Mouse (Mus musculus): ENCODE measurements at regions not wholly inside any gene's neighbourhood (a gene's known extent, or its start where the extent isn't known, plus 50 kb on each side); places are given as distances from the start of the nearest gene placed in this dataset.

DNA sequence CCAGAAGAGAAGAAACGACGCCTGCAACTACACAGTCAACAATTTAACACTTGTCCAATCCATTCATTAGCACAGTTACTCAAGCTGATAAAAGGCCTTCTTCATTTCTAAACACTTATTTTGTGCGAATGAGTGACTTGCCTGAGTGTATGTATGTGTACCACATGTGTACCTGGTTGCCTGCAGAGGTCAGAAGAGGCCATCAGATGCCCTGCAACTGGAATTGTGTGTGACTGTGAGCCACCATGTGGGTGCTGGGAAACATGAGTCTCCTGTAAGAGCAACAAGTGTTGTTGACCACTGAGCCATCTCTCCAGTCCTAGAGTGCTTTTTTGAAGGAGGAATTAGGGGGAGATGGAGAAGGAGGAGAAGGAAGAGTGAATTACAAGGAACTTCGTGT, 90.2 kb upstream of the Foxq1 start:
- Histone ChIP-seq H3K27ac (no peak overlapping the region), H3K9ac (no peak overlapping the region), H3K4me3 (no peak overlapping the region), H3K4me2 (replicated peaks) (no peak overlapping the region), H3K27me3 (no peaks in the 10 kb centered on the region), H3K36me3 (no peaks in the 10 kb centered on the region), H3K9me3 (replicated peaks) (no peaks in the 10 kb centered on the region), H3K4me1 (no peaks in the 10 kb centered on the region)
- ATAC-seq (ENCODE audit: low FRiP score): no peak
- 85% methylated on average over 4 of the region's 4 CpGs for WGBS

DNA sequence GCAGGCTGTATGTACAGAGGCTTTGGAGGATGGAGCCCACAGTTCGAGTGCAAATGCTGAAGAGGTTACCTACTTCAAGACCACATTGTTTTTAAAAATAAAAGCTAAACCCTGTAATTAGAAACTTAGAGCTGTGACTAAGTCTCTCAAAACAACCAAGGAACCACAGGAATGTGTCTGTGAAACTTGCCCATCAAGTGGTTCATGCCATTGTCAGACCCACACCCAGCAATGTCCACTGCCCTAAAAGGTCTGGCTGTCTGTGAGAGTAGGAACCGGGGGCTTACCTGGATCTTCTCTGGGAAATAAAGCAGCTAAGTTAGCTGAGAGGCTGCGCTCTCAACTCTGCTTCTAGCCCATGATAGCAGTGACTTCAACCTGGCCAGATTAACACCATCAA, 87.8 kb upstream of the Foxq1 start:
- Histone ChIP-seq H3K4me2 (replicated peaks) (no peak overlapping the region), H3K9me3 (replicated peaks) (no peaks in the 10 kb centered on the region), H3K36me3 (no peaks in the 10 kb centered on the region), H3K4me3 (no peak overlapping the region), H3K27me3 (no peaks in the 10 kb centered on the region), H3K9ac (no peak overlapping the region), H3K27ac (no peak overlapping the region), H3K4me1 (no peaks in the 10 kb centered on the region)
- ATAC-seq (ENCODE audit: low FRiP score): no peak
- WGBS: 85% methylated on average over 3 of the region's 3 CpGs

DNA sequence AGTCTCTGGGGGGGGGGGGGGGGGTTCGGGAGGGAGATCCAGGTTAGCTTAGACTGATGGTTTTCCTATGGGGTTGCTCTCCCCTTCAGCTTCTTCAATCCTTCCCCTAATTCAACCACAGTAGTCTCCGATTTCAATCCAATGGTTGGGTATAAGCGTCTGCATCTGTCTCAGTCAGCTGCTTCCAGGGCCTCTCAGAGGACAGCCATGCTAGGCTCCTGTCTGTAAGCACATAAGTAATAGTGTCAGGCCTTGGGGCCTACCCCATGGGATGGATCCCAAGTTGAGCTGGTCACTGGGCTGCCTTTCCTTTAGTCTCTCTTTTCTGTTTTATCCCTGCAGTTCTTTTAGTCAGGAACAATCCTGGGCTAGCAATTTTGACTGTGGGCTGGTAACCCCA, 87.0 kb upstream of the Foxq1 start:
- no peak overlapping the region for H3K27ac ChIP-seq
- H3K9me3 ChIP-seq (replicated peaks): no peaks in the 10 kb centered on the region
- no peak overlapping the region for H3K4me3 ChIP-seq
- no peaks in the 10 kb centered on the region for H3K36me3 ChIP-seq
- no peaks in the 10 kb centered on the region for H3K27me3 ChIP-seq
- H3K4me1 ChIP-seq: no peaks in the 10 kb centered on the region
- no peak overlapping the region for H3K9ac ChIP-seq
- H3K4me2 ChIP-seq (replicated peaks): no peak overlapping the region
- no peak for ATAC-seq (ENCODE audit: low FRiP score)
- 71% methylated on average over 3 of the region's 3 CpGs for WGBS

DNA sequence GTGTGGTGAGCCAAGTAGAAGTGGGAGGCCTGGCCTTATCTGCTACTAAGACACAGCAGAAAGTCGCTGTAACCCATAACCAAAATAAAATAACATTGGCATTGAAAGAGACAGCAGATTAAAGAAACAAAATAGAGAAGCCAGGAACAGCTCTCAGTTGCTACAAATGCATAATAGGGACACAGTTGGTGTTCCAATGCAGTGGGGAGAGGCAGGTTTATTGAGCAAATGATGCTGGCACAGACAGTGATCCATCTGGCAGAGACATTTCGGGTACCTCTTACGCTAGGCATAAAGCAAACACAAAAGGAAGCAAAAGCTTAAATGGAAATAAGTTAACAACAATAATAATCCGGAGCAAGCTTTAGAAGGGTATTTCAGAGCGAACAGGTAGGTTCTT, 83.6 kb upstream of the Foxq1 start:
- H3K9me3 ChIP-seq (replicated peaks): no peaks in the 10 kb centered on the region
- no peak overlapping the region for H3K4me2 ChIP-seq (replicated peaks)
- no peak for ATAC-seq (ENCODE audit: low FRiP score)
- H3K9ac ChIP-seq: no peak overlapping the region
- no peaks in the 10 kb centered on the region for H3K36me3 ChIP-seq
- no peaks in the 10 kb centered on the region for H3K27me3 ChIP-seq
- H3K4me3 ChIP-seq: no peak overlapping the region
- no peak overlapping the region for H3K27ac ChIP-seq
- H3K4me1 ChIP-seq: no peaks in the 10 kb centered on the region
- WGBS: 81% methylated on average over 5 of the region's 5 CpGs

DNA sequence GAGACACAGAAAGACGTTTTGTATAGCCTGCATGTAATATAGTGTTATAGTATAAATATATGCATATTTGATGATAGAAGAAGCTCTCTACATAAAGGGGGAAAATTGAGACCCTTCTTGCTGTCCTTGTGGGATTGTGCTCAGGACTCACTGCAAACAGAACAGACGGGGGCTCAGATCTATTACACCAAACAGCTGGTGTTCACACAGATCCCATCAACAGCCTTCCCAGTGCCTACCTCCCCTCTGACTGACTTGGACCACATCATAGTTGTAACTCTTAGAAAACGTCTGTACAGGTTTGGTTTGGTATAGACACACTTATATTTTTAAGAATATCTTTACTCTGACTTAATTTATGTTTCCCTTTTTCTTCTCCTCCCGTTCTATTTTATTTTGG, 83.1 kb upstream of the Foxq1 start:
- H3K4me3 ChIP-seq: no peak overlapping the region
- no peak for ATAC-seq (ENCODE audit: low FRiP score)

DNA sequence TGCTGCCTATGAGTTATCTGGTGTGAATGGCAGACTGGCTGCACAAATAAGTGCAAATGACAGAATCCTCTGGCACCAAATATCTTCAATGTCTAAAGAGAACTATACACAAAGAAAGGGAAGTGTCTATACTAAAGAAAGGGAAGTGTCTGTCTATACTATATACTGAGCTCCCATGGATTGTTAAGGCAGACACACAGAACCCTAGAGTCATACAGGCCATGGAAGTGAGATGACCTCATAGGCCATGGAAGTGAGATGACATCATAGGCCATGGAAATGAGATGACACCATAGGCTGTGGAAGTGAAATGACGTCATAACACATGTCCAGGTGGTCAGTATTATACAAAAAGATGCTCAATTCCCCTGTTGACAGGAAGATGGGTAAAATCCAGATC, 82.7 kb upstream of the Foxq1 start:
- ATAC-seq (ENCODE audit: low FRiP score): no peak
- no peak overlapping the region for H3K4me2 ChIP-seq (replicated peaks)
- WGBS: 92% methylated on average over 1 of the region's 1 CpGs
- no peaks in the 10 kb centered on the region for H3K4me1 ChIP-seq
- no peaks in the 10 kb centered on the region for H3K9me3 ChIP-seq (replicated peaks)
- H3K9ac ChIP-seq: no peak overlapping the region
- no peak overlapping the region for H3K27ac ChIP-seq
- no peak overlapping the region for H3K4me3 ChIP-seq
- H3K36me3 ChIP-seq: no peaks in the 10 kb centered on the region
- no peaks in the 10 kb centered on the region for H3K27me3 ChIP-seq

More for the DNA sequence above, 83.1 kb upstream of the Foxq1 start:
- WGBS: 68% methylated on average over 4 of the region's 4 CpGs
- Histone ChIP-seq H3K36me3 (no peaks in the 10 kb centered on the region), H3K4me2 (replicated peaks) (no peak overlapping the region), H3K9me3 (replicated peaks) (no peaks in the 10 kb centered on the region), H3K27ac (no peak overlapping the region), H3K27me3 (no peaks in the 10 kb centered on the region), H3K4me1 (no peaks in the 10 kb centered on the region), H3K9ac (no peak overlapping the region)

DNA sequence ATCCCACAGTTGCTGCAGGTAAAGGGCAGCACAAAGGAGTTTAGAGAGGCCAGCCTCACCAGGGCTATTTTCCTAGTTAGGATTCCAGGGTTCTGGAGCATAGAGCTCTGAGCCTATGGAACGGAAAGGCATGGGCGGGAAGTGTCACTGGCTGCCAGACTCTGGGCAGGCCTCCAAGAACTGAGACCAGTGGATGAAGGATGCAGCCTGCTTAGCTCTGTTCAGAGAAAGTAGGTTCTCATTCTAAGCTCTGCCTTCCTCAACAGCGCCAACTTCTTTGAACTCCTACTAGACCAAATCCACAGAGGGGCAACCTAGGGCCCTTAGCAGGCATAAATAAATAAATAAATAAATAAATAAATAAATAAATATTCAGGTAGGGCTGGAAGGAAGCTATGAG, 80.1 kb upstream of the Foxq1 start:
- no peaks in the 10 kb centered on the region for H3K36me3 ChIP-seq
- no peak overlapping the region for H3K27ac ChIP-seq
- ATAC-seq (ENCODE audit: low FRiP score): no peak
- H3K4me2 ChIP-seq (replicated peaks): no peak overlapping the region
- 83% methylated on average over 3 of the region's 3 CpGs for WGBS
- H3K27me3 ChIP-seq: no peaks in the 10 kb centered on the region
- H3K9me3 ChIP-seq (replicated peaks): no peaks in the 10 kb centered on the region
- H3K4me1 ChIP-seq: no peaks in the 10 kb centered on the region
- no peak overlapping the region for H3K9ac ChIP-seq
- H3K4me3 ChIP-seq: no peak overlapping the region

DNA sequence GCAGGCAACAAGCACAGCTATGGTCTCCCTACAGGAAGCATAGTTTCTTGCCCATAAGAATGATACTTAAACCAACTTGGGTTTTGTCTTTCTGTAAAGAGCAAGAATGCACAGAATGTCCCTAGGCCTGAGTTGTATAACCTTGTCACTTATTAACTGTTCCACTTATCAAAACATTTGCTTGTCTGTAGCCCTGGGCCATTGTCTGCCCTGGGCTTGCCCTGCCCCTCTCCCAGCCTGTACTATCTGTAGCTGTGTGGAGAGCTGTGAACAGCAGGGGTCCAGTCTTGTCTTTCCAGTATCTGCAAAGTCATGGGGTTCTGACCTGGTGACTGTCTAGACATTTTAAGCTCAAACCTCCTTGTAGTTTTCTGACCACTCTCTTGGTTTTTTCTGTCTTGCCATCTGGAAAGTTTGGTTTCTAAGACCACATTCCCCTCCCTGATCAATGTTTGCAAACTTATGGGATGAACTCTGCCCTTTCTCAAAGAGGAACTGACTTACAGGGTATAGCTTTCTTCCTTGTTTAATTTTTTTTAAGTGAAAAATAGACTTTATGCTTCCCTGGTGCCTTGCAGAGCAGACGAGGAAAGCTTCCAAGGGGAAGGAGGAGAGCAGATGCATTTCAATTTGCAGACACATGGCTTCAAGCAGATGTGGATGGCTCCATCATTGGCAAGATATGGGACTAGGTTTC, 78.6 kb upstream of the Foxq1 start:
- no peak for ATAC-seq (ENCODE audit: low FRiP score)
- Histone ChIP-seq H3K9me3 (replicated peaks) (no peaks in the 10 kb centered on the region), H3K27me3 (no peaks in the 10 kb centered on the region), H3K27ac (no peak overlapping the region), H3K9ac (no peak overlapping the region), H3K4me2 (replicated peaks) (no peak overlapping the region), H3K4me3 (no peak overlapping the region), H3K4me1 (no peaks in the 10 kb centered on the region), H3K36me3 (no peaks in the 10 kb centered on the region)
- 63% methylated on average over 1 of the region's 1 CpGs for WGBS

DNA sequence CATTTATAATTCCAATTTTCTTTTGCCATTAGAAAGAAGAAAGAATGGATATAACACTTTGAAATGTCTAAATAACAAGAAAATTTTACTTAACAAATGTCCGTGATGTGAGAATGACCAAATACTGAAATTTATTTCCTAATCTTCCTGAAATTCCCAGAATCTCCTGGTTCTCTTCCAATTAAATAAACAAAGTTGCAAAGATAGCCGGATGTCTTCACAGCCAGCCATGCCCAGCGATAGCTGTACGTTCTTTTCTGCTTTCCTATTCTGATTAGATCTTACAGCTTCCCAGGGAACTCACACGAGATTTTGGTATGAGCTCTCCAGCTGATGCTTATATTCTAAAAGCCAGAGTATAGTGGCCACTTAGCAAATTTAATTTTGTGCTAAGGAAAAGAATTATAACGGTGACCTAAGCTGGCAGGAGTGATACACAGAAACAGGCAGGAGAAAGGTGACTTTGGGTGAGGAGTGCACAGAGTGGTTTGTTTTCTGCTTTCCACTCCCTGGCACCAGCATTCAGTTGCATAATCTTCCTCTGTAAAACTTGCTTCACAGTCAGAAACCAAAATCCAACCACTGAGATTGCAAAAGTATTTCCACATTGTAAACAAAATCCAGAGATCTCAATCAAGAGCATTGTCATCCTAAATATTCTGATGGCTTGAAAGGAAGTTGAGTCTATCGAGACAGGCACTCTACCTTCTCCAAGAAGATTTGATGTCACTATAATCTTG, 74.7 kb upstream of the Foxq1 start:
- no peak overlapping the region for H3K4me3 ChIP-seq
- no peaks in the 10 kb centered on the region for H3K4me1 ChIP-seq
- H3K27me3 ChIP-seq: no peaks in the 10 kb centered on the region
- no peaks in the 10 kb centered on the region for H3K36me3 ChIP-seq
- H3K4me2 ChIP-seq (replicated peaks): no peak overlapping the region
- ATAC-seq (ENCODE audit: low FRiP score): no peak
- H3K9me3 ChIP-seq (replicated peaks): no peaks in the 10 kb centered on the region
- 88% methylated on average over 7 of the region's 7 CpGs for WGBS
- H3K9ac ChIP-seq: no peak overlapping the region
- H3K27ac ChIP-seq: no peak overlapping the region

DNA sequence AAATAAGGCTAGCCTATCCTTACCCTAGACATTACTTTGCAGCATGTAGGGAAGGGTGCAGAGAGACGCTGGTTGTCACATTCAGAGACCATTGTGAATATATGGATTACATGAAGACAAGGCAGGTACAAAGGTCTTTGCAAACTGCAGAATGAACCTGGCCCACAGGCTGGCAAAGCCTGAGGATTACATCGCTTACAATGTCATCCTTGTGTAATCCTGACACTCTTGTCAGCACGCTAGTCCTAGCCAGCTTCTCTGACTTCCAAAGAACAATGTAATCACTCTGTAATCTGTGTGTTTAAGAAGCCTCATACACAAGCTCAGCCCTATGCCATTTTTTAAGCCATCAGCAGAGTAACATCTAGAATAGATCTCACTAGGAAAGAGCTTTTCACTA, 69.6 kb upstream of the Foxq1 start:
- ATAC-seq (ENCODE audit: low FRiP score): no peak
- no peaks in the 10 kb centered on the region for H3K36me3 ChIP-seq
- WGBS: 88% methylated on average over 3 of the region's 3 CpGs

DNA sequence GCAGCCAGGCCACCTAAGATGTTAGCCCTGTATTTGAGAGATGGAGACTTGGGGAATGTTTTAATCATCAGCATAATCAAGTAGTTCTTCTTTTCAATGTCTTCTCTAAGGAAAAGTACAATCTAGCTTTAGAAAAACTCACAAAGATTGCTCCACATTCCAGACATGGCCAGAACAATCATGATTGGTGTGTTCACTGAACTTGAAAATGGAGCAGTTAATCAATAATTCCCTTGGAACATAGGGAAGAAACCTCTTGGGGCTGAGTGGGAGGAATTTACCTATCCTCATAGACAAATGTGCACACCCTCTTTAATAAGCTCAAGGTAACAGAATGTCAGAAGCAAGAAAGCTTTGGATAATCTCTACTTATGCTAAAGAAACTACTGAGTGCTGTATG, 67.7 kb upstream of the Foxq1 start:
- Histone ChIP-seq H3K9ac (no peak overlapping the region), H3K36me3 (no peaks in the 10 kb centered on the region), H3K4me3 (no peak overlapping the region), H3K27ac (no peak overlapping the region), H3K4me1 (no peaks in the 10 kb centered on the region), H3K4me2 (replicated peaks) (no peak overlapping the region), H3K9me3 (replicated peaks) (no peaks in the 10 kb centered on the region), H3K27me3 (no peaks in the 10 kb centered on the region)
- ATAC-seq (ENCODE audit: low FRiP score): no peak

More for the DNA sequence above, 69.6 kb upstream of the Foxq1 start:
- Histone ChIP-seq H3K27ac (no peak overlapping the region), H3K4me2 (replicated peaks) (no peak overlapping the region), H3K4me1 (no peaks in the 10 kb centered on the region), H3K27me3 (no peaks in the 10 kb centered on the region), H3K9ac (no peak overlapping the region), H3K4me3 (no peak overlapping the region), H3K9me3 (replicated peaks) (no peaks in the 10 kb centered on the region)

DNA sequence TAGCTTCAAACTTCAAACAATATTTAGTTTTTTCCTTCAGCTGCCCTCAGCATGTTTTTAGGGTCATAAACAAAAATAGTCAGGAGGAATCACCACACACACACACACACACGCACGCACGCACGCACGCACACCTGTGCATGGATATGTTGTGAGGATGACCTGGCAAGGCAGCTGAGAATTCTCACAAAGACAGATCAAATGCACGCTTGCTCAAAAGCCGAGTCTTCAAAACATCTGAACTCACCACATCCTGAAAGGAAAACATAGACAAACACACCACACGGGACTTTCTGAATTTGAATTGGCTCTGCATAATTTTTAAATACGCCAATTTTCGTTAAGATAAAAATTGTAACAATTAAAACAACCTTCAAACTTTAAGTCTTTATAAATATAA, 52.7 kb upstream of the Foxq1 start:
- no peak for ATAC-seq (ENCODE audit: low FRiP score)
- 94% methylated on average over 10 of the region's 10 CpGs for WGBS
- no peak overlapping the region for H3K4me2 ChIP-seq (replicated peaks)
- H3K27me3 ChIP-seq: no peaks in the 10 kb centered on the region
- no peak overlapping the region for H3K27ac ChIP-seq
- no peaks in the 10 kb centered on the region for H3K36me3 ChIP-seq
- H3K4me3 ChIP-seq: no peak overlapping the region
- no peaks in the 10 kb centered on the region for H3K9me3 ChIP-seq (replicated peaks)
- no peaks in the 10 kb centered on the region for H3K4me1 ChIP-seq
- no peak overlapping the region for H3K9ac ChIP-seq

DNA sequence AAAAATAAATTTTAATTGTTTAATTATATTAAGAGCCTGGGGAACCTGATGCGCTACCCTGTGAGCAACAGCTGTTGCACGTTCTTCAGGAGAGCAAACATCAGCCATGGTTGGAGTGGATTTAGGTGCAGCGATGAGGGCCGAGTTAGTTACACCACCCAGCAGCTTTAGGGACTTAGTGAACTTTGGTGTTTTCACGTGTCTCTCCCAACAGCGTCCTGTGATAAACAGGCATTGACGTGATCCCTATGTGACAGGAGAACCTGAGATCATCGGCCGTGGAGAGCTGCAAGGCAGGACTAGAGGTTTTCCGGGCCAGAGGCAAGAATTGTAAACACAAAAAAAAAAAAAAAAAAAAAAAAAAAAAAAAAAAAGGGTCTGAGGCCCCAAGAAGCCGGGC, 52.1 kb upstream of the Foxq1 start:
- H3K9me3 ChIP-seq (replicated peaks): no peaks in the 10 kb centered on the region
- 89% methylated on average over 11 of the region's 11 CpGs for WGBS
- no peak overlapping the region for H3K4me3 ChIP-seq
- H3K4me1 ChIP-seq: no peaks in the 10 kb centered on the region
- no peak overlapping the region for H3K9ac ChIP-seq
- H3K27ac ChIP-seq: no peak overlapping the region
- no peaks in the 10 kb centered on the region for H3K36me3 ChIP-seq
- H3K4me2 ChIP-seq (replicated peaks): no peak overlapping the region
- no peaks in the 10 kb centered on the region for H3K27me3 ChIP-seq
- ATAC-seq (ENCODE audit: low FRiP score): no peak
